Mouse (Mus musculus) layer of hippocampus, adult 2 months (tissue): ENCODE data around the gene Acvr1. TPM values are rescaled to one million over a fixed set of nuclear protein-coding genes. Genes with fewer than 3 reads are reported as not detected.

ENCODE experiments used
- DNase-seq, 2 experiments: peaks; one replicate each; pipeline ENCODE4 v3.0.0; 2022; ENCODE audit warnings: low spot score in 2 of 2
- H3K27ac ChIP-seq: fragments of 200-600 bp; 2 replicates; pipeline ENCODE4 v1.8.1; 2022
- H3K4me3 ChIP-seq: fragments of 200-600 bp; 2 replicates; pipeline ENCODE4 v1.8.1; 2022; ENCODE audit warnings: mild to moderate bottlenecking
- CTCF ChIP-seq: fragments of 200-600 bp; conservative IDR thresholded peaks from 2 replicates; pipeline ENCODE4 v1.8.1; 2022; ENCODE audit warnings: antibody characterized with exemption, mild to moderate bottlenecking, moderate library complexity
- total RNA-seq, 2 experiments: library from RNA; stranded (reverse); gene quantifications; 2 replicates each; pipeline ENCODE4 v1.2.3; 2021

Acvr1 gene
- total RNA-seq, 2 experiments from 2014 or later = 46.0 to 48.2 TPM

GRCm38 (mm10) chr2:58586311-58586710 lies 19.4 kb upstream of the Acvr1 start:
- no peak for TF ChIP-seq CTCF
- DNase-seq = peak; percentile 79 to 90

GRCm38 (mm10) chr2:58574167-58574566 lies 7.2 kb upstream of the Acvr1 start:
- DNase-seq = no peak
- Histone ChIP-seq H3K27ac (no peak overlapping the region), H3K4me3 (no peak overlapping the region)
- no peak for TF ChIP-seq CTCF

More at GRCm38 (mm10) chr2:58586311-58586710, 19.4 kb upstream of the Acvr1 start:
- Histone ChIP-seq H3K27ac (peak overlapping the region; percentile 85), H3K4me3 (no peak overlapping the region; the same call in 1 of the 2 replicates)

DNA sequence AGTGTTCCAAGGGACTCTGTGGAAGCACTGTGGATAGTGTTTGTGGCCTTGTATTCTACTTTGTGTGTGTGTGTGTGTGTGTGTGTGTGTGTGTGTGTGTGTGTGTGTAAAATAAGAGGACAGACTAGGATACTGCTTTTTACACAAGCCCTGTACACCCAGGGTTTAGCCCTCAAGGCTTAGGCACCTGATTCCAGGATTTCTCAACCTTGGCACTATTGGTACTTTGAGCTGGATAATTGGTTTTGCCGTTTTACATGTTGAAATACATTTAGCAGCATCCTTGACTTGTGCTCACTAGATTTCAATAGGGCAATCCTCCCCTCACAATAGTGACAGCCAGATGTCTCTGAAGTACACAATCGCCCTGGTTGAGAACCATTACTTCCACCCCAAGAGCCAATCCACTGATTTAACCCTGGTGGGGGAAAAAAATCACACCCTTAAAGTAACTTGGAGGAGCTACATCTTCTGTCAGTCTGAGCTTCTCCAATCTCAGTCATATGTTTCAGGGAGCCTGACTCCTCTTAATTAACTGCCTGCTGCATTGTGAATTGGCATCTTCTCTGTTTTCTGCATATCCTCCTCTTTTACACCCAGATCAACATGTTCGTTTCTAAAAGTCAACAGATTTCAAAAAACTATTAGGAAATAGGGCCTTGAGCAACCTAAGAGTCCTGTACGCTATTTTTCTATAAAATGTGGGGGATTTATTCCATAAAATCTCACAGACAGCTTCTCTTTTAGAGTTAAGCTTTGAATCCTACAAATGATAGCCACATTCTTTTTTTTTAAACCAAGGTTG lies 2.1 kb upstream of the Acvr1 start:
- TF ChIP-seq CTCF = peak; percentile 54
- DNase-seq = peak in 1 of 2 experiments; percentile 21
- Histone ChIP-seq H3K4me3 (peak overlapping the region; percentile 79; the same call in 1 of the 2 replicates), H3K27ac (peak overlapping the region; percentile 99)

DNA sequence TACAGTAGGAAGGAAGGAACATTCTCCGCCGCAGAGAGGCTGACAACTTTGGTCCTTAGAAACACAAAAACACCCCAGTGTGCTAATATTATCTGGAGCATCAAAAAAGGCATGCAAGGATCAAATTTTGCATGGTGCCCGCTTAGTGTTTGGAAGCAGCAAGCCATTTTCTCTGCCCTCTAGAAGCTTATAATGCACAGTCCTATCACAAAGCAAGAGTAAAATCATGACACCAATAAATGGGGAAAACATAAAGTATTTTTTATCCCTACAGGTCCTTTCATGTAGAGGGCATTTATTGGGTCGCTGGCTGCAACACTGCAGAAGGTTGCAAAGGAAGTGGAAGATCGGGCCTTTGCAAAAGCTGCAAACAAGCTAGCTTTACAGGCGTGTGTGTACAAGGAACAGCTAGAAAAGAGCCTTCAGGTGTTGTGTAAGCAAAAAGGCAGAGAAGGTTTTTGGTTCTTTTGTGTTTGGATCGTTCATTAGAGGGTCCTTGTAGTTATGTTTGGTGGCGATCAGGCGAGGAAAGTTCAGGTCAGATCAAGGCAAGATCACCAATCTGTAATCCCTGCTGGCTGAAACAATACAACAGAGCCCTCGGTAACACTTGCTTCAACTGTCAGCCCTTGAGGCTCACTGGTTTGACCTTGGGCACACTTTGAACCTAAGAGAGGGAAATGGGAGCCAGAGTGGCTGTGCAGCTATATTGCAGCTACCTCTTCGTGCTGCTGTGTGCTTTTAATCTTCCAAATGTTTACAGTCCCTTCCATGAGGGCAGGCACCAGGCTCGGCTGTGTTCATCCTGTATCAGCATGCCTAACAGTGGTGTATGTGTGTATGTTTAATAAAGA lies 1.1 kb upstream of the Acvr1 start:
- no peak for TF ChIP-seq CTCF
- DNase-seq = no peak
- Histone ChIP-seq H3K4me3 (peak overlapping the region; percentile 79), H3K27ac (peak overlapping the region; percentile 99)

- peak in 1 of 2 experiments; percentile 37 for DNase-seq
- no peak; the same call in 1 of the 2 replicates for TF ChIP-seq CTCF
- Histone ChIP-seq H3K27ac (peak overlapping the region; percentile 99), H3K4me3 (peak overlapping the region; percentile 79)
These were observed 419 bp downstream of the Acvr1 start for GRCm38 (mm10) chr2:58566410-58567065.

GRCm38 (mm10) chr2:58566049-58566409 lies 928 bp downstream of the Acvr1 start:
- Histone ChIP-seq H3K27ac (peak overlapping the region; percentile 96), H3K4me3 (peak overlapping the region; percentile 70)
- no peak for DNase-seq
- TF ChIP-seq CTCF = no peak

DNA sequence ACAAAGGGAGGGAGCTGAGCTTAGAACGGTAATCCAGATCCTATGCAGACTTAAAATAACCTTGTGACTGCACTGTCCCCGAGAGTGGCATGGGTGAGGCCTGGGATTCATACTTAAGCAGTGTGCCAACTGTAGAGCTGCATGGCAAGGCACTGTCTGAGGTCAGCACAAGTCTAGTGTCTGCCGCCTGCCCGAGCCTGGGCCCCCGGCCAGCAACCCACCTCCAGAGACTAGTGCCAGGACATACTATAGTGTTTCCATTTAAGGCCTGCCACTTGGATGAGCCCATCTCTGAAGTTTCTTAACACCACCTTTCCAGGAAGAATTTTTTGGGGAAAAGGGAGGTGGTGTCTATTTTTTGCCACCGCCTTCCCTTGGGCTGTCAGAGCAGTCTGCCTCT lies 1.7 kb downstream of the Acvr1 start:
- no peak for TF ChIP-seq CTCF
- no peak for DNase-seq
- peak overlapping the region; percentile 96; the same call in 1 of the 2 replicates for H3K27ac ChIP-seq
- peak overlapping the region; percentile 70 for H3K4me3 ChIP-seq

- Histone ChIP-seq H3K4me3 (no peak overlapping the region), H3K27ac (peak overlapping the region; percentile 32; the same call in 1 of the 2 replicates)
- DNase-seq = no peak
- no peak for TF ChIP-seq CTCF
These were observed 4.8 kb downstream of the Acvr1 start for GRCm38 (mm10) chr2:58562137-58562536.

DNA sequence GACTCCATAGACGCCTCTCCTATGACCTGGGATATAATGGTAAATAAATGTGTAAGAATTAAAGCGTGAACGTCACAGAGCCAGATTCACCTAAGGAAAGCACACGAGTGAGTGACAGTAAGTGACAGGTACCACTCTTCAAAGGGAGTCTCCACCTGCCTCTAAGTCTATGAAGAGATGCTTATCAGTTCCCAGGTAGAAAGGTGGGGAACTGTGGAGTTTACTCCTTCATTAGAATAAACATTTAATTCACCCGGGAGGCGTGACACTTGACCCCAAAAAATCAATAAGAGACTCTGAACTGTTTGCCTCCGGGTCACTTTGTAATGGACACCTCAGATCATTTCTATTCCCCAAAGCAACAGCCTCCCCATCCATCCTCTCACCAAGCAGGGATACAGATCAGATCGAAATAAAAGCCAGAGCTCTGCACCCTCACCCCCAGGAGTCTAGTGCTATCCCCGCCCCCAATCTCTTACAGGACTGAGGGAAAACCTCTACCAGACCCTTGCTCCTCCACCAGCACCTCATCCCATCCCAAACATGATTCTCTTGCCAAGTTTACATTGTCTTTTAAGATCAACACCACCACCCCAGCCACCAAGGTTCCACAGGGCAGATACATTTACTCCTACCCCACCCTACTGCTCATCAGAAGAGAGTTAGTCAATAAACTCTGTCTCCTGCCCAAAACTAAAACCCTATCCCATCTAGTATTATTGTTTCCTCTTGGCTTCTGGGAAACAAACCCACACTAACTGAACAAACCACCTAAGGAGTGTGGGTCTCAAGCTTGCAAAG lies 9.7 kb downstream of the Acvr1 start:
- no peak overlapping the region for H3K27ac ChIP-seq
- no peak for TF ChIP-seq CTCF
- no peak for DNase-seq
- H3K4me3 ChIP-seq = no peak overlapping the region

GRCm38 (mm10) chr2:58552296-58552695 lies 14.7 kb downstream of the Acvr1 start:
- no peak for TF ChIP-seq CTCF
- no peak for DNase-seq
- H3K27ac ChIP-seq = no peak overlapping the region
- H3K4me3 ChIP-seq = no peak overlapping the region

- H3K4me3 ChIP-seq = no peak overlapping the region
- no peak for DNase-seq
- no peak for TF ChIP-seq CTCF
These were observed 15.1 kb downstream of the Acvr1 start for GRCm38 (mm10) chr2:58551866-58552265.

DNA sequence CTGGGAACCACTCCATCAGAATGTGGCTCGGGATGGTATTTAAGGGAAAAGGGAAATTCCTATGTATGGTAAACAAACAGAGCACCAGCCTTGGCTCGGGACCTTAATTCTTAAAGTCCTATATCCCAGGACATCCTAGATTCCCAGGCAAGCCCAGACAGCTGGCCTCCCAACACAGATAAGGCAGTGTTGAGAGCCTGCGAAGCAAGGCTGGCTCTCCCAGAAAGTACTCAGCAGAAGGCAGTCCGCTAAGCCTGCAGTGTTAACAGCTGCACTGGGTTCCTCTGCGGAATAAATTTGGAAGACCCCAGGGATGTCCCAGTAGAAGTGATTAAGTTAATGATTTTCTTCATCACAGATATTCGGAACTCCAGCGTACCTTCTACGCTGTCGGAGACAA lies 16.5 kb downstream of the Acvr1 start:
- Histone ChIP-seq H3K4me3 (no peak overlapping the region), H3K27ac (no peak overlapping the region; the same call in 1 of the 2 replicates)
- DNase-seq = no peak
- TF ChIP-seq CTCF = no peak

More at GRCm38 (mm10) chr2:58551866-58552265, 15.1 kb downstream of the Acvr1 start:
- H3K27ac ChIP-seq = no peak overlapping the region
